Mouse (Mus musculus) adipocyte (in vitro differentiated cells): Measurements from ENCODE around the gene Vmn2r60.
"Not testable (repeated sequence)": the region's sequence is repeated elsewhere in the genome, so short reads cannot be mapped to it uniquely, and the experiment has no call there.

ENCODE experiments used
- DNase-seq: peaks from one replicate; pipeline ENCODE4 v3.0.0-alpha.2; 2016; ENCODE audit warnings: low spot score

The Vmn2r60 gene

GRCm38 (mm10) chr7:42107470-42107869 is at the start of gene Vmn2r60:
TSS of gene Vmn2r60 (plus strand) at chr7:42107770.
- no peak for DNase-seq

- DNase-seq = no peak
These were observed 48.6 kb upstream of the Vmn2r60 start, which contains the start of gene Vmn2r59 for GRCm38 (mm10) chr7:42058923-42059322. TSS of gene Vmn2r59 (minus strand) at chr7:42059023.

GRCm38 (mm10) chr7:42107061-42107460 is 509 bp upstream of the Vmn2r60 start:
- not testable (repeated sequence) for DNase-seq
